Mouse (Mus musculus) lung, embryonic 15.5 days (tissue): Measurements from ENCODE around the gene Plch1. TPM values are rescaled to one million over a fixed set of nuclear protein-coding genes. Genes with fewer than 3 reads are reported as not detected.

Experiments
- ATAC-seq: fragments of 200-750 bp; cut with Nextera tagmentation; 2 replicates; pipeline ENCODE4 v1.8.0; 2017; ENCODE audit warnings: moderate number of reproducible peaks, borderline replicate concordance; ENCODE audit not compliant: low FRiP score, low TSS enrichment; ENCODE audit errors: extremely low read depth
- H3K27ac ChIP-seq: fragments of 300-500 bp; sonication (generic); 2 replicates; pipeline ENCODE4 v1.5.1; 2015; ENCODE audit warnings: moderate library complexity, mild to moderate bottlenecking, inconsistent platforms
- H3K27me3 ChIP-seq: fragments of 300-500 bp; sonication (generic); 2 replicates; pipeline ENCODE4 v1.6.1; 2015; ENCODE audit warnings: inconsistent platforms
- H3K36me3 ChIP-seq: fragments of 300-500 bp; sonication (generic); 2 replicates; pipeline ENCODE4 v1.6.1; 2015; ENCODE audit warnings: inconsistent platforms
- H3K4me1 ChIP-seq: fragments of 300-500 bp; sonication (generic); 2 replicates; pipeline ENCODE4 v1.6.1; 2015; ENCODE audit warnings: inconsistent platforms
- H3K4me2 ChIP-seq: fragments of 300-500 bp; sonication (generic); 2 replicates; pipeline ENCODE4 v1.6.1; 2015; ENCODE audit warnings: inconsistent platforms, mild to moderate bottlenecking, moderate library complexity
- H3K4me3 ChIP-seq: fragments of 300-500 bp; sonication (generic); 2 replicates; pipeline ENCODE4 v1.5.1; 2015; ENCODE audit warnings: mild to moderate bottlenecking, inconsistent platforms
- H3K9ac ChIP-seq: fragments of 300-500 bp; sonication (generic); 2 replicates; pipeline ENCODE4 v1.6.1; 2015; ENCODE audit warnings: inconsistent platforms
- H3K9me3 ChIP-seq: fragments of 300-500 bp; sonication (generic); 2 replicates; pipeline ENCODE4 v1.6.1; 2016; ENCODE audit warnings: inconsistent platforms
- WGBS: fragments of 180-500 bp; shearing (Covaris S2); methylation state at CpG from one replicate; pipeline ENCODE4 v1.1.7; 2015; 5-methylcytosine and 5-hydroxymethylcytosine counted together
- polyA plus RNA-seq: library from polyadenylated mRNA; unstranded; fragments of >200 nt; fragmentation: Nextera tagmentation; extraction: Ambion mirVana; gene quantifications from 2 replicates; pipeline ENCODE4 v1.2.1, GENCODE M21; 2015

Plch1 gene
- polyA plus RNA-seq, 1 experiment from 2014 or later, result 5.1 TPM

- no peaks in the 10 kb centered on the region for H3K9me3 ChIP-seq
- H3K27me3 ChIP-seq, result no peaks in the 10 kb centered on the region
- no peak overlapping the region for H3K4me2 ChIP-seq
- no peak overlapping the region for H3K27ac ChIP-seq
- H3K9ac ChIP-seq, result no peak overlapping the region
- no peaks in the 10 kb centered on the region for H3K4me1 ChIP-seq
- 64% methylated on average over 6 of the region's 6 CpGs for WGBS
- no peak for ATAC-seq
- H3K36me3 ChIP-seq, result no peaks in the 10 kb centered on the region
- H3K4me3 ChIP-seq, result no peak overlapping the region
These were observed 234.6 kb downstream of the Plch1 start for GRCm38 (mm10) chr3:63664575-63665243.

Other genes starting within 250 kb of the Plch1 start
- 5.9 and 6.2 TPM in 2 replicates for gene E130311K13Rik, start 30.0 kb upstream of the Plch1 start, polyA plus RNA-seq
- 15.7 and 16.0 TPM in 2 replicates for gene Slc33a1, start 65.3 kb upstream of the Plch1 start, polyA plus RNA-seq
- gene Gmps, start 76.6 kb upstream of the Plch1 start, polyA plus RNA-seq, result 43.0 and 43.1 TPM in 2 replicates
- not detected in 2 replicates for gene Vmn2r1, start 182.1 kb upstream of the Plch1 start, polyA plus RNA-seq
- not detected in 2 replicates for gene Vmn2r2, start 242.5 kb upstream of the Plch1 start, polyA plus RNA-seq